Comparison of ENCODE assay signal across 12 mouse cellular contexts in genomic region chr1:156658676-156659075, GRCm38 (mm10). TPM values are rescaled to one million over a fixed set of nuclear protein-coding genes. Genes with fewer than 3 reads are reported as not detected.
A peak's percentile ranks its signal among the peaks of the same experiment; 100 is the strongest.
DNase-seq lines count a peak whose midpoint lies in the region; TF ChIP-seq lines count a peak whose summit lies in the region.
"Had no signal": no experiment of that assay in that cellular context is flagged by ENCODE, and none has a peak within 500 bp of the region (broad histone marks: within the 10 kb centered on the region; RNA-seq: fewer than 3 reads in every experiment).

No protein-coding gene starts in this region.

- H3K9me3 ChIP-seq in ES-Bruce4 (replicated peaks; ENCODE audit: control insufficient read depth, insufficient read depth, low read length, poor library complexity, severe bottlenecking), result no peaks in the 10 kb centered on the region
- H3K9me3 ChIP-seq: liver, embryonic 13.5 days; stomach, embryonic 15.5 days had no signal

- peaks cover 37% of the 10 kb centered on the region for H3K4me1 ChIP-seq in ES-Bruce4 (ENCODE audit: control insufficient read depth, insufficient read depth, low read length)
- H3K4me1 ChIP-seq: stomach, embryonic 15.5 days had no signal

- no peaks in the 10 kb centered on the region for H3K27me3 ChIP-seq in ES-Bruce4 (ENCODE audit: control insufficient read depth, insufficient read depth, low read length, poor library complexity, severe bottlenecking)
- H3K27me3 ChIP-seq: liver, embryonic 13.5 days; stomach, embryonic 15.5 days had no signal

- 0 out of 2 replicates have a peak, but pooled peaks cover under 1% of the 10 kb centered on the region for H3K36me3 ChIP-seq in ES-Bruce4 (ENCODE audit: control insufficient read depth, insufficient read depth, low read length, poor library complexity, severe bottlenecking)
- H3K36me3 ChIP-seq: liver, embryonic 13.5 days; stomach, embryonic 15.5 days had no signal

- TF ChIP-seq CTCF in ES-Bruce4 (IDR thresholded peaks at IDR 0.05; ENCODE audit: low read depth, low read length), result no peak
- TF ChIP-seq CTCF in gastrocnemius, adult 2 months (IDR thresholded peaks at IDR 0.05), result no peak

- H3K9ac ChIP-seq in ES-Bruce4 (ENCODE audit: low read depth, poor library complexity, severe bottlenecking), result no peak overlapping the region
- H3K9ac ChIP-seq: liver, embryonic 13.5 days; stomach, embryonic 15.5 days had no signal

- intact Hi-C loops in heart, postnatal 25 days (cut with DNase I), result no loop called here
- intact Hi-C loops in gastrocnemius, adult 2 months (cut with DNase I), result no loop called here

- no peak overlapping the region for H3K4me3 ChIP-seq in ES-Bruce4 (ENCODE audit: low read depth, low read length)
- H3K4me3 ChIP-seq in gastrocnemius, adult 2 months, result no peak overlapping the region
- H3K4me3 ChIP-seq: liver, embryonic 13.5 days; stomach, embryonic 15.5 days had no signal

- no peak for TF ChIP-seq POLR2A in ES-Bruce4 (IDR thresholded peaks at IDR 0.05; ENCODE audit: insufficient read depth, low read length)

- no peak for TF ChIP-seq EP300 in ES-Bruce4 (IDR thresholded peaks at IDR 0.05; ENCODE audit: insufficient read depth, low read depth, low read length)

- DNase-seq in heart, adult 18-20 months, result peak; percentile 59 to 78
- no peak for DNase-seq in heart, postnatal 25 days (ENCODE audit: low spot score)
- peak; percentile 67 for DNase-seq in adrenal gland, postnatal 14 days
- DNase-seq in cerebellum, postnatal 14 days, result peak; percentile 70
- DNase-seq in gastrocnemius, adult 2 months, result no peak
- DNase-seq in thymus, postnatal 14 days, result no peak
- no peak for DNase-seq in thymus, postnatal 36 days
- DNase-seq: kidney, adult 11 months; liver, embryonic 13.5 days; right cerebral cortex, postnatal 4 days had no signal

- H3K27ac ChIP-seq in ES-Bruce4 (ENCODE audit: insufficient read depth, low read length), result 0 out of 2 replicates have a peak overlapping the region, but pooled peaks have one; percentile 35
- H3K27ac ChIP-seq in gastrocnemius, adult 2 months, result no peak overlapping the region
- H3K27ac ChIP-seq: liver, embryonic 13.5 days; stomach, embryonic 15.5 days had no signal

RNA-seq across cellular contexts. Expression of gene Tor3a, which starts 15.5 kb away (rescaled TPM):
- 1 to 10 TPM; 9.2 to 9.9 TPM for total RNA-seq in heart, adult 18-20 months (2021)
- 10 to 100 TPM in 1 of 2 experiments, 1 to 10 TPM in 1; 9.2 to 10.6 TPM for total RNA-seq in heart, postnatal 25 days (2021)
- polyA plus RNA-seq in ES-Bruce4 (2011; ENCODE audit: insufficient read depth, insufficient read length, low read depth, missing spikeins), result 26.9 and 27.9 TPM in 2 replicates
- total RNA-seq in adrenal gland, postnatal 14 days (2021), result 10.6 and 13.8 TPM in 2 replicates
- 1 to 10 TPM; 4.9 to 5.4 TPM for total RNA-seq in gastrocnemius, adult 2 months (2021)

Comparison
In these comparisons a context has a peak if more than half of its experiments do, and no peak if none do; other contexts are left out.
1. DNase-seq: peak in heart, adult 18-20 months (2 of 2), adrenal gland, postnatal 14 days (single experiment) and cerebellum, postnatal 14 days (2 of 2); none in heart, postnatal 25 days (single experiment), gastrocnemius, adult 2 months (single experiment), thymus, postnatal 14 days (single experiment) and thymus, postnatal 36 days (0 of 2).